ENCODE assay signal across 23 mouse cellular contexts in the genomic region with DNA sequence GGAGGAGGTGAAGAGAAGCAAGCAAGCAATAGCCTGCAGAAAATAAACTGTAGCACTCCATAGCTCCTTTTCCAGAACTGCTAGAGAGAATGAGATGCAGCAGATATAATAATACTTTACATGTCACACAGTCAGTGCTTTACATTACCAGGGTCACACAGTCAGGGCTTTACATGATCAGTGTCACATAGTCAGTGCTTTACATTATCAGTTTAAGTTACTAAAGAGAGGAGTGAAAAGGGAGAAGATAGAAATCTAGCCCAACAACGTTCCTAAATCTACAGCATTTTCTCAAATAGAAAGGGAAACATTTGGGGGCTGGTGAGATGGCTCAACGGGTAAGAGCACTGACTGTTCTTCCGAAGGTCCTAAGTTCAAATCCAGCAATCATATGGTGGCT. TPM values are rescaled to one million over a fixed set of nuclear protein-coding genes. Genes with fewer than 3 reads are reported as not detected.
DNase-seq lines count a peak whose midpoint lies in the region; ATAC-seq and TF ChIP-seq lines count a peak whose summit lies in the region.
"Had no signal": no experiment of that assay in that cellular context is flagged by ENCODE, and none has a peak within 500 bp of the region (broad histone marks: within the 10 kb centered on the region; RNA-seq: fewer than 3 reads in every experiment).

No protein-coding gene starts in this region.

- no peak overlapping the region for H3K9ac ChIP-seq in midbrain, embryonic 11.5 days (ENCODE audit: low read length)
- no peak overlapping the region for H3K9ac ChIP-seq in midbrain, embryonic 14.5 days (replicated peaks; ENCODE audit: low read length)
- H3K9ac ChIP-seq in MEL (ENCODE audit: control insufficient read depth, low read depth, low read length, poor library complexity, severe bottlenecking), result no peak overlapping the region

- H3K4me1 ChIP-seq in midbrain, embryonic 11.5 days (ENCODE audit: control insufficient read depth, insufficient read depth, low read length), result no peaks in the 10 kb centered on the region
- no peaks in the 10 kb centered on the region for H3K4me1 ChIP-seq in midbrain, embryonic 14.5 days (ENCODE audit: control insufficient read depth, insufficient read depth, low read length)
- peaks cover 0 to 5% of the 10 kb centered on the region in 2 experiments; a peak in 2 of 4 replicates for H3K4me1 ChIP-seq in MEL (ENCODE audit: control insufficient read depth in 1 of 2, insufficient read depth in 2 of 2, low read length in 2 of 2)

- H3K4me2 ChIP-seq in midbrain, embryonic 11.5 days, result no peak overlapping the region
- H3K4me2 ChIP-seq in midbrain, embryonic 14.5 days (ENCODE audit: low read length), result no peak overlapping the region

- H3K27ac ChIP-seq in midbrain, embryonic 11.5 days (ENCODE audit: low read depth, low read length), result no peak overlapping the region
- H3K27ac ChIP-seq in midbrain, embryonic 14.5 days (replicated peaks; ENCODE audit: low read depth, low read length), result no peak overlapping the region
- H3K27ac ChIP-seq in MEL (ENCODE audit: control insufficient read depth, low read depth, low read length), result no peak overlapping the region

- no peak for TF ChIP-seq CTCF in MEL (IDR thresholded peaks at IDR 0.05 in 2 of 3, conservative IDR thresholded peaks at IDR 0.05 in 1 of 3; ENCODE audit: control insufficient read depth in 1 of 3, insufficient read depth in 1 of 3, low read depth in 2 of 3, low read length in 3 of 3, poor library complexity in 1 of 3, severe bottlenecking in 1 of 3)

- H3K79me2 ChIP-seq in MEL (ENCODE audit: control insufficient read depth, insufficient read depth, low read length, poor library complexity), result no peaks in the 10 kb centered on the region

- H3K27me3 ChIP-seq in midbrain, embryonic 11.5 days (ENCODE audit: control insufficient read depth, insufficient read depth, low read length), result no peaks in the 10 kb centered on the region
- H3K27me3 ChIP-seq in midbrain, embryonic 14.5 days (ENCODE audit: control insufficient read depth, insufficient read depth, low read length), result no peaks in the 10 kb centered on the region
- no peaks in the 10 kb centered on the region for H3K27me3 ChIP-seq in MEL (ENCODE audit: control insufficient read depth in 1 of 2, insufficient read depth in 2 of 2, low read length in 2 of 2)
- H3K27me3 ChIP-seq: CH12.LX had no signal

- TF ChIP-seq POLR2A in MEL (IDR thresholded peaks at IDR 0.05; ENCODE audit: control insufficient read depth in 1 of 2, insufficient read depth in 1 of 2, low read depth in 1 of 2, low read length in 2 of 2, poor library complexity in 1 of 2), result no peak

- no peaks in the 10 kb centered on the region for H3K36me3 ChIP-seq in midbrain, embryonic 11.5 days (ENCODE audit: control insufficient read depth, insufficient read depth, low read length)
- no peaks in the 10 kb centered on the region for H3K36me3 ChIP-seq in midbrain, embryonic 14.5 days (ENCODE audit: control insufficient read depth, insufficient read depth, low read length)
- no peaks in the 10 kb centered on the region for H3K36me3 ChIP-seq in MEL (ENCODE audit: control insufficient read depth in 1 of 2, insufficient read depth in 2 of 2, low read length in 2 of 2)
- H3K36me3 ChIP-seq: G1E had no signal

- no peaks in the 10 kb centered on the region for H3K9me3 ChIP-seq in midbrain, embryonic 11.5 days (ENCODE audit: control insufficient read depth, low read length)
- no peaks in the 10 kb centered on the region for H3K9me3 ChIP-seq in midbrain, embryonic 14.5 days (ENCODE audit: control insufficient read depth, low read length)
- no peaks in the 10 kb centered on the region for H3K9me3 ChIP-seq in MEL (replicated peaks; ENCODE audit: insufficient read depth, low read length)
- H3K9me3 ChIP-seq: G1E had no signal

- TF ChIP-seq RAD21 in MEL (IDR thresholded peaks at IDR 0.05; ENCODE audit: low read depth, low read length), result no peak

- DNase-seq in heart, adult 11 months, result peak; percentile 23
- DNase-seq in heart, postnatal 4 days, result no peak
- peak; percentile 75 for DNase-seq in midbrain, embryonic 11.5 days (ENCODE audit: low spot score, missing footprints)
- no peak for DNase-seq in midbrain, embryonic 14.5 days
- DNase-seq in MEL (ENCODE audit: low read depth, low spot score), result no peak
- DNase-seq in c-Kit-positive CD71-positive TER-119-positive erythroid progenitor cells, embryonic 14.5 days (ENCODE audit: low spot score), result no peak
- DNase-seq: adrenal gland, adult 2 months; adrenal gland, adult 8-10 months; adrenal gland, postnatal 10 days; adrenal gland, postnatal 14 days; adrenal gland, postnatal 25 days; adrenal gland, postnatal 36 days; B cell, adult 2 months; cerebellum, adult 11 months; cerebellum, adult 11-12 months; cerebellum, adult 18-20 months; cerebellum, adult 2 months; cerebellum, adult 8-10 months had no signal

- WGBS in midbrain, embryonic 11.5 days, result 91% methylated on average over 3 of the region's 3 CpGs
- 94% methylated on average over 3 of the region's 3 CpGs for WGBS in midbrain, embryonic 14.5 days

- no peak for TF ChIP-seq EP300 in MEL (IDR thresholded peaks at IDR 0.05; ENCODE audit: low read depth in 1 of 2, low read length in 2 of 2)

- no peak overlapping the region for H3K4me3 ChIP-seq in midbrain, embryonic 11.5 days (ENCODE audit: low read depth, low read length)
- H3K4me3 ChIP-seq in midbrain, embryonic 14.5 days (replicated peaks; ENCODE audit: low read depth, low read length), result no peak overlapping the region
- no peak overlapping the region for H3K4me3 ChIP-seq in MEL (ENCODE audit: control insufficient read depth in 1 of 2, insufficient read depth in 1 of 2, low read depth in 2 of 2, low read length in 2 of 2)

- no peak for ATAC-seq in midbrain, embryonic 11.5 days (ENCODE audit: low FRiP score)
- no peak for ATAC-seq in midbrain, embryonic 14.5 days (ENCODE audit: low FRiP score, low TSS enrichment)
- ATAC-seq: activated CD4-positive, CD25-positive, alpha-beta regulatory T cell, adult 4 months; CD4-positive, CD25-positive, alpha-beta regulatory T cell, adult 4 months; Patski had no signal

TF ChIP-seq in MEL, 35 proteins besides CTCF, POLR2A, EP300 and RAD21:
- no peak for TF ChIP-seq GATA1 (IDR thresholded peaks at IDR 0.05; ENCODE audit: low read depth, low read length)
- peak; percentile 87; the same call in 1 of the 2 replicates for TF ChIP-seq ZKSCAN1 (IDR thresholded peaks at IDR 0.05; ENCODE audit: low read depth, low read length)

RNA-seq across cellular contexts. Expression of a gene that starts 26.4 kb away (rescaled TPM):
- 100 to 1,000 TPM; 101 to 107 TPM for total RNA-seq in heart, postnatal 4 days (2021)
- polyA plus RNA-seq in midbrain, embryonic 11.5 days (2014; fragmentation: Nextera tagmentation; extraction: Ambion mirVana), result 77.6 and 89.9 TPM in 2 replicates
- 114 and 116 TPM in 2 replicates for polyA plus RNA-seq in midbrain, embryonic 14.5 days (2014; fragmentation: Nextera tagmentation; extraction: Ambion mirVana)
- total RNA-seq in MEL (2012; rRNA removed), result 32.5 and 34.4 TPM in 2 replicates
- 10 to 100 TPM; 23.4 to 72.3 TPM for polyA plus RNA-seq in MEL (2012; ENCODE audit: insufficient read depth in 1 of 2, insufficient read length in 2 of 2, low read depth in 1 of 2, low replicate concordance in 2 of 2, missing spikeins in 1 of 2)

Comparison
In these comparisons a context has a peak if more than half of its experiments do, and no peak if none do; other contexts are left out.
1. DNase-seq: peak in heart, adult 11 months (single experiment) and midbrain, embryonic 11.5 days (single experiment); none in heart, postnatal 4 days (single experiment), midbrain, embryonic 14.5 days (single experiment), MEL (single experiment) and c-Kit-positive CD71-positive TER-119-positive erythroid progenitor cells, embryonic 14.5 days (single experiment).